Mouse (Mus musculus) ES-Bruce4 (cell line): ENCODE data around the gene Nyx.

Source experiments
- CTCF ChIP-seq: IDR thresholded peaks from one replicate; pipeline ENCODE4 v1.8.1; 2011; ENCODE audit warnings: low read depth, low read length
- EP300 ChIP-seq: IDR thresholded peaks from 2 replicates; pipeline ENCODE4 v1.6.1; 2011; ENCODE audit warnings: low read depth, low read length; ENCODE audit not compliant: insufficient read depth
- POLR2A ChIP-seq: IDR thresholded peaks from one replicate; pipeline ENCODE4 v1.8.1; 2011; ENCODE audit warnings: low read length; ENCODE audit not compliant: insufficient read depth

DNA sequence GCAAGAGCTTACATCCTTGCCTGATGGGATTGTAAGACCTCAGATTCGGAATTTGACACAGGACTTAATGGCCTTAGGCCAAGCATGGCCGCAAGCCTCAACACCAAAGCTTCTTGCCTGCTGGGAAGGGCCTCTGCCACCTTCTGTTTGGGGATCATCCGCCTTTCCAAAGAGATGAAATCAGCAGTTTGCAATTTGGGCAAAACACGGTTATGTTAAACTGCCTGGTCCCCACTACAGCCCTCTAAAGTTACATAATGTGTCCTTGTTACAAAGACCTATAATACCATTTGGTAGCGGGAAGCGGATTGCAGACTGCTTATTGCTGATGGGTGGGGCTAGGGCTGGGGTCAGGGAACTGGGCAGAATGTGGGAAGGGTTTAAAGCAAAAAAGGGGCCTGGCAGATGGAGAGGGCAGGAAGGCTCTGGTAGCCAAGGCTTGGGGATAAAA is 1.2 kb downstream of the Nyx start:
- TF ChIP-seq POLR2A: no peak
- TF ChIP-seq CTCF: no peak
- TF ChIP-seq EP300: no peak
